Mouse (Mus musculus): ENCODE data around the gene Nme9. TPM values are rescaled to one million over a fixed set of nuclear protein-coding genes. Genes with fewer than 3 reads are reported as not detected.

The Nme9 gene
- total RNA-seq, 2 experiments from 2014 or later: not detected

GRCm38 (mm10) chr9:99479181-99479711 lies 28.0 kb downstream of the Nme9 start:
- DNase-seq (ENCODE audit: low spot score in 2 of 2): no peak

GRCm38 (mm10) chr9:99480764-99481163 lies 29.5 kb downstream of the Nme9 start:
- DNase-seq (ENCODE audit: low spot score in 2 of 2): no peak

- no peak for DNase-seq (ENCODE audit: low spot score in 2 of 2)
Measured at GRCm38 (mm10) chr9:99483191-99483590, 31.9 kb downstream of the Nme9 start.

- DNase-seq (ENCODE audit: low spot score in 2 of 2): no peak
Measured at GRCm38 (mm10) chr9:99484632-99485031, 33.4 kb downstream of the Nme9 start.

- DNase-seq (ENCODE audit: low spot score in 2 of 2): no peak
Measured at GRCm38 (mm10) chr9:99485144-99485543, 33.9 kb downstream of the Nme9 start.

GRCm38 (mm10) chr9:99487126-99487695 lies 35.9 kb downstream of the Nme9 start:
- no peak for DNase-seq (ENCODE audit: low spot score in 2 of 2)

GRCm38 (mm10) chr9:99487841-99488240 lies 36.6 kb downstream of the Nme9 start:
- DNase-seq (ENCODE audit: low spot score in 2 of 2): no peak

- no peak for DNase-seq (ENCODE audit: low spot score in 2 of 2)
Measured at GRCm38 (mm10) chr9:99491050-99491449, 39.8 kb downstream of the Nme9 start.

- DNase-seq (ENCODE audit: low spot score in 2 of 2): no peak
Measured at GRCm38 (mm10) chr9:99492634-99493200, 41.4 kb downstream of the Nme9 start.

GRCm38 (mm10) chr9:99499336-99499735 lies 48.1 kb downstream of the Nme9 start:
- DNase-seq (ENCODE audit: low spot score in 2 of 2): no peak

GRCm38 (mm10) chr9:99505875-99506274 lies 54.6 kb downstream of the Nme9 start:
- no peak for DNase-seq (ENCODE audit: low spot score in 2 of 2)

Other genes with a start within 250 kb of the Nme9 start
- gene Faiml, start 214.2 kb upstream of the Nme9 start, total RNA-seq (2021): not detected
- gene Cep70, start 208.1 kb upstream of the Nme9 start, total RNA-seq (2021): 1 to 10 TPM; 5.8 to 8.3 TPM
- gene Esyt3, start 92.9 kb upstream of the Nme9 start, total RNA-seq (2021): 1 to 10 TPM in 1 of 2 experiments, under 1 TPM in 1; 0.36 to 1.3 TPM
- gene Mras, start 14.1 kb upstream of the Nme9 start, total RNA-seq (2021): 10 to 100 TPM; 59.9 to 92.3 TPM
- gene Armc8, start 117.4 kb downstream of the Nme9 start, total RNA-seq (2021): 10 to 100 TPM; 19.9 to 26.9 TPM
- gene Dbr1, start 124.3 kb downstream of the Nme9 start, total RNA-seq (2021): 10 to 100 TPM; 10.2 to 14.4 TPM
- gene A4gnt, start 161.0 kb downstream of the Nme9 start, total RNA-seq (2021): not detected
- 1 to 10 TPM; 3.0 to 4.3 TPM for gene Dzip1l, start 178.0 kb downstream of the Nme9 start, total RNA-seq (2021)